Mouse (Mus musculus): ENCODE results near the gene Gm45234. TPM values are rescaled to one million over a fixed set of nuclear protein-coding genes. Genes with fewer than 3 reads are reported as not detected.

Gene Gm45234
- total and polyA plus RNA-seq, 3 experiments, result not detected

- H3K36me3 ChIP-seq (replicated peaks in 1 of 2; ENCODE audit: control insufficient read depth in 1 of 2, insufficient read depth in 1 of 2, low read length in 1 of 2), result peaks cover 9 to 58% of the 10 kb centered on the region in 2 experiments
- H3K9me3 ChIP-seq (replicated peaks; ENCODE audit: low read length), result no peaks in the 10 kb centered on the region
- peaks cover 9% of the 10 kb centered on the region for H3K79me2 ChIP-seq (replicated peaks; ENCODE audit: control insufficient read depth, extremely low read depth, insufficient read depth, poor library complexity, severe bottlenecking)
- H3K27ac ChIP-seq (ENCODE audit: insufficient read depth, low read depth), result no peak overlapping the region
- in situ Hi-C loops (cut with MboI; ENCODE audit: low pct_ligation_motif_present, low pct_unique_long_range_greater_than_20kb, low sequenced_read_pairs), result no loop called here
- H3K4me2 ChIP-seq (ENCODE audit: insufficient read depth, low read depth, poor library complexity, severe bottlenecking), result no peak overlapping the region
- TF ChIP-seq ELF1 (IDR thresholded peaks at IDR 0.05; ENCODE audit: low read depth, low read length), result no peak
- TF ChIP-seq E2F4 (IDR thresholded peaks at IDR 0.05; ENCODE audit: insufficient replicate concordance, low read depth, low read length), result no peak
- TF ChIP-seq RAD21 (IDR thresholded peaks at IDR 0.05; ENCODE audit: low read depth, low read length), result no peak
- TF ChIP-seq TCF12 (IDR thresholded peaks at IDR 0.05; ENCODE audit: low read depth, low read length), result no peak
- no peak for TF ChIP-seq POLR2AphosphoS2 (IDR thresholded peaks at IDR 0.05; ENCODE audit: low read depth, low read length)
- no peak for TF ChIP-seq UBTF (IDR thresholded peaks at IDR 0.05; ENCODE audit: low read depth, low read length)
- TF ChIP-seq POLR2A (IDR thresholded peaks at IDR 0.05; ENCODE audit: low read depth, low read length), result no peak
- no peak for TF ChIP-seq SIN3A (IDR thresholded peaks at IDR 0.05; ENCODE audit: low read length)
- no peak for TF ChIP-seq TBP (conservative IDR thresholded peaks at IDR 0.05; ENCODE audit: low read depth, low read length)
- no peak for TF ChIP-seq ZMIZ1 (IDR thresholded peaks at IDR 0.05; ENCODE audit: low read depth, low read length)
- TF ChIP-seq ZNF384 (IDR thresholded peaks at IDR 0.05; ENCODE audit: low read depth, low read length), result no peak
- TF ChIP-seq KAT2A (IDR thresholded peaks at IDR 0.05; ENCODE audit: insufficient replicate concordance, low read length), result no peak
- TF ChIP-seq MAX (IDR thresholded peaks at IDR 0.05; ENCODE audit: low read length), result no peak
- no peak for TF ChIP-seq ZKSCAN1 (IDR thresholded peaks at IDR 0.05; ENCODE audit: borderline replicate concordance, low read depth, low read length)
- no peak for TF ChIP-seq MXI1 (IDR thresholded peaks at IDR 0.05; ENCODE audit: low read depth, low read length)
- no peak for TF ChIP-seq MAZ (IDR thresholded peaks at IDR 0.05; ENCODE audit: low read depth, low read length)
- peaks cover 2 to 43% of the 10 kb centered on the region in 2 experiments; a peak in 2 of 4 replicates for H3K4me1 ChIP-seq (ENCODE audit: control insufficient read depth in 1 of 2, insufficient read depth in 2 of 2)
- dilution Hi-C loops (cut with MboI; ENCODE audit: extremely low pct_ligation_motif_present, extremely low pct_unique_long_range_greater_than_20kb, low sequenced_read_pairs), result no loop called here
- DNase-seq (ENCODE audit: extremely low read depth), result no peak
- no peak overlapping the region for H3K4me3 ChIP-seq (replicated peaks in 1 of 3; ENCODE audit: low read depth in 2 of 3, low read length in 2 of 3, poor library complexity in 1 of 3)
- no peak overlapping the region for H3K9ac ChIP-seq (ENCODE audit: insufficient read depth, low read depth)
- H3K27me3 ChIP-seq (replicated peaks), result no peaks in the 10 kb centered on the region
These were observed 62.4 kb downstream of the Gm45234 start for GRCm38 (mm10) chr6:124693243-124693981.

DNA sequence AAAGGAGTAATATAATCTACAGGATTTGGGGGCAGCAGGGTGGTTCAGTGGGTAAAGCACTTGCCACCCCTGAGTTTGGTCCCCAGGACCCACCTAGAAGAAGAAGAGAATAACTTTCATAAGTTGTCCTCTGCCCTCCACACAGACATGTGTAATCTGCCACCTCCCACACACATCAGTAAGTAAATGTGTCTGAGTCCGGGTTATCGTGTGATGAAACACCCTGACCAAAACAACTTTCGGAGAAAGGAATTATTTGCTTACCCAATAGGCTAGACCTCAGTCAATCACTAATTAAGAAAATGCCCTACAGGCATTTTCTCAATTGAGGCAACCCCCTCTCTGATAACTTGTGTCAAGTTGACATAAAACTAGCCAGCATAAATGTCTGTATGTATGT, 65.3 kb downstream of the Gm45234 start:
- no peak overlapping the region for H3K9ac ChIP-seq (ENCODE audit: insufficient read depth, low read depth)
- peaks cover 7 to 43% of the 10 kb centered on the region in 2 experiments for H3K4me1 ChIP-seq (ENCODE audit: control insufficient read depth in 1 of 2, insufficient read depth in 2 of 2)
- TF ChIP-seq IRF4 (IDR thresholded peaks at IDR 0.05; ENCODE audit: low read depth, low read length) (no peak), MEF2A (IDR thresholded peaks at IDR 0.05; ENCODE audit: borderline replicate concordance, low read depth, low read length) (no peak), EP300 (IDR thresholded peaks at IDR 0.05; ENCODE audit: low read length) (no peak), RAD21 (IDR thresholded peaks at IDR 0.05; ENCODE audit: low read depth, low read length) (no peak), UBTF (IDR thresholded peaks at IDR 0.05; ENCODE audit: low read depth, low read length) (no peak), CHD1 (IDR thresholded peaks at IDR 0.05; ENCODE audit: low read depth, low read length) (no peak), MYC (IDR thresholded peaks at IDR 0.05; ENCODE audit: low read depth, low read length) (no peak), MAX (IDR thresholded peaks at IDR 0.05; ENCODE audit: low read length) (no peak), ZKSCAN1 (IDR thresholded peaks at IDR 0.05; ENCODE audit: borderline replicate concordance, low read depth, low read length) (no peak)
- H3K27ac ChIP-seq (ENCODE audit: insufficient read depth, low read depth), result no peak overlapping the region
- no peaks in the 10 kb centered on the region for H3K9me3 ChIP-seq (replicated peaks; ENCODE audit: low read length)
- peaks cover 3 to 64% of the 10 kb centered on the region in 2 experiments for H3K36me3 ChIP-seq (replicated peaks in 1 of 2; ENCODE audit: control insufficient read depth in 1 of 2, insufficient read depth in 1 of 2, low read length in 1 of 2)
- in situ Hi-C loops (cut with MboI; ENCODE audit: low pct_ligation_motif_present, low pct_unique_long_range_greater_than_20kb, low sequenced_read_pairs) (no loop called here), dilution Hi-C loops (cut with MboI; ENCODE audit: extremely low pct_ligation_motif_present, extremely low pct_unique_long_range_greater_than_20kb, low sequenced_read_pairs) (no loop called here)
- DNase-seq (ENCODE audit: extremely low read depth), result no peak
- no peaks in the 10 kb centered on the region for H3K27me3 ChIP-seq (replicated peaks)
- peaks cover 12% of the 10 kb centered on the region for H3K79me2 ChIP-seq (replicated peaks; ENCODE audit: control insufficient read depth, extremely low read depth, insufficient read depth, poor library complexity, severe bottlenecking)
- no peak overlapping the region for H3K4me2 ChIP-seq (ENCODE audit: insufficient read depth, low read depth, poor library complexity, severe bottlenecking)
- H3K4me3 ChIP-seq (replicated peaks in 1 of 3; ENCODE audit: low read depth in 2 of 3, low read length in 2 of 3, poor library complexity in 1 of 3), result no peak overlapping the region

Other genes starting within 250 kb of the Gm45234 start
Only the 20 nearest of the 25 such genes appear.
- 0.08 TPM in 1 of 2 replicates, not detected in the other for gene C1s2, start 119.9 kb downstream of the Gm45234 start, total RNA-seq (2012; rRNA removed)
- gene C1s2, start 119.9 kb downstream of the Gm45234 start, total RNA-seq (2014; rRNA removed), result 0.08 and 0.18 TPM in 2 replicates
- 0.10 and 0.19 TPM in 2 replicates for gene C1s2, start 119.9 kb downstream of the Gm45234 start, polyA plus RNA-seq (2012; ENCODE audit: insufficient read length, low read depth)
- gene Lpcat3, start 93.0 kb downstream of the Gm45234 start, total RNA-seq (2012; rRNA removed), result 52.9 and 53.4 TPM in 2 replicates
- 68.0 and 77.0 TPM in 2 replicates for gene Lpcat3, start 93.0 kb downstream of the Gm45234 start, total RNA-seq (2014; rRNA removed)
- gene Lpcat3, start 93.0 kb downstream of the Gm45234 start, polyA plus RNA-seq (2012; ENCODE audit: insufficient read length, low read depth), result 86.9 and 113 TPM in 2 replicates
- 352 and 439 TPM in 2 replicates for gene Emg1, start 43.8 kb downstream of the Gm45234 start, total RNA-seq (2012; rRNA removed)
- 481 and 498 TPM in 2 replicates for gene Emg1, start 43.8 kb downstream of the Gm45234 start, total RNA-seq (2014; rRNA removed)
- 301 and 408 TPM in 2 replicates for gene Emg1, start 43.8 kb downstream of the Gm45234 start, polyA plus RNA-seq (2012; ENCODE audit: insufficient read length, low read depth)
- gene Phb2, start 43.7 kb downstream of the Gm45234 start, total RNA-seq (2012; rRNA removed), result 440 and 578 TPM in 2 replicates
- gene Phb2, start 43.7 kb downstream of the Gm45234 start, total RNA-seq (2014; rRNA removed), result 380 and 405 TPM in 2 replicates
- 623 and 694 TPM in 2 replicates for gene Phb2, start 43.7 kb downstream of the Gm45234 start, polyA plus RNA-seq (2012; ENCODE audit: insufficient read length, low read depth)
- 247 and 283 TPM in 2 replicates for gene Ptpn6, start 17.3 kb downstream of the Gm45234 start, total RNA-seq (2012; rRNA removed)
- gene Ptpn6, start 17.3 kb downstream of the Gm45234 start, total RNA-seq (2014; rRNA removed), result 300 and 327 TPM in 2 replicates
- 585 and 814 TPM in 2 replicates for gene Ptpn6, start 17.3 kb downstream of the Gm45234 start, polyA plus RNA-seq (2012; ENCODE audit: insufficient read length, low read depth)
- 146 and 197 TPM in 2 replicates for gene Grcc10, start 14.6 kb downstream of the Gm45234 start, total RNA-seq (2012; rRNA removed)
- 59.3 and 64.3 TPM in 2 replicates for gene Grcc10, start 14.6 kb downstream of the Gm45234 start, total RNA-seq (2014; rRNA removed)
- 88.4 and 93.7 TPM in 2 replicates for gene Grcc10, start 14.6 kb downstream of the Gm45234 start, polyA plus RNA-seq (2012; ENCODE audit: insufficient read length, low read depth)
- gene Atn1, start 503 bp upstream of the Gm45234 start, total RNA-seq (2012; rRNA removed), result 3.8 and 4.6 TPM in 2 replicates
- gene Atn1, start 503 bp upstream of the Gm45234 start, total RNA-seq (2014; rRNA removed), result 0.50 and 1.7 TPM in 2 replicates
- gene Atn1, start 503 bp upstream of the Gm45234 start, polyA plus RNA-seq (2012; ENCODE audit: insufficient read length, low read depth), result 27.0 and 35.1 TPM in 2 replicates
- 15.9 and 24.6 TPM in 2 replicates for gene Eno2, start 13.7 kb upstream of the Gm45234 start, total RNA-seq (2012; rRNA removed)
- 20.8 and 26.7 TPM in 2 replicates for gene Eno2, start 13.7 kb upstream of the Gm45234 start, total RNA-seq (2014; rRNA removed)
- gene Eno2, start 13.7 kb upstream of the Gm45234 start, polyA plus RNA-seq (2012; ENCODE audit: insufficient read length, low read depth), result 23.1 and 23.6 TPM in 2 replicates
- not detected in 2 replicates for gene Lrrc23, start 23.7 kb upstream of the Gm45234 start, total RNA-seq (2012; rRNA removed)
- not detected in 2 replicates for gene Lrrc23, start 23.7 kb upstream of the Gm45234 start, total RNA-seq (2014; rRNA removed)
- gene Lrrc23, start 23.7 kb upstream of the Gm45234 start, polyA plus RNA-seq (2012; ENCODE audit: insufficient read length, low read depth), result 0.20 TPM in 1 of 2 replicates, not detected in the other
- 2.1 and 2.4 TPM in 2 replicates for gene Spsb2, start 52.6 kb upstream of the Gm45234 start, total RNA-seq (2012; rRNA removed)
- not detected in 2 replicates for gene Spsb2, start 52.6 kb upstream of the Gm45234 start, total RNA-seq (2014; rRNA removed)
- 3.3 and 3.4 TPM in 2 replicates for gene Spsb2, start 52.6 kb upstream of the Gm45234 start, polyA plus RNA-seq (2012; ENCODE audit: insufficient read length, low read depth)
- gene Tpi1, start 58.3 kb upstream of the Gm45234 start, total RNA-seq (2012; rRNA removed), result 733 and 1,303 TPM in 2 replicates
- 1,570 and 1,645 TPM in 2 replicates for gene Tpi1, start 58.3 kb upstream of the Gm45234 start, total RNA-seq (2014; rRNA removed)
- gene Tpi1, start 58.3 kb upstream of the Gm45234 start, polyA plus RNA-seq (2012; ENCODE audit: insufficient read length, low read depth), result 758 and 807 TPM in 2 replicates
- gene Usp5, start 73.5 kb upstream of the Gm45234 start, total RNA-seq (2012; rRNA removed), result 107 and 126 TPM in 2 replicates
- 75.7 and 79.8 TPM in 2 replicates for gene Usp5, start 73.5 kb upstream of the Gm45234 start, total RNA-seq (2014; rRNA removed)
- gene Usp5, start 73.5 kb upstream of the Gm45234 start, polyA plus RNA-seq (2012; ENCODE audit: insufficient read length, low read depth), result 96.5 and 103 TPM in 2 replicates
- gene Cdca3, start 73.5 kb upstream of the Gm45234 start, total RNA-seq (2012; rRNA removed), result 116 and 117 TPM in 2 replicates
- gene Cdca3, start 73.5 kb upstream of the Gm45234 start, total RNA-seq (2014; rRNA removed), result 188 and 229 TPM in 2 replicates
- 171 and 224 TPM in 2 replicates for gene Cdca3, start 73.5 kb upstream of the Gm45234 start, polyA plus RNA-seq (2012; ENCODE audit: insufficient read length, low read depth)
- gene Gnb3, start 84.3 kb upstream of the Gm45234 start, total RNA-seq (2012; rRNA removed), result 0.64 and 0.84 TPM in 2 replicates
- 1.6 and 2.2 TPM in 2 replicates for gene Gnb3, start 84.3 kb upstream of the Gm45234 start, total RNA-seq (2014; rRNA removed)
- gene Gnb3, start 84.3 kb upstream of the Gm45234 start, polyA plus RNA-seq (2012; ENCODE audit: insufficient read length, low read depth), result 4.1 and 4.7 TPM in 2 replicates
- 0.13 and 0.34 TPM in 2 replicates for gene P3h3, start 101.7 kb upstream of the Gm45234 start, total RNA-seq (2012; rRNA removed)
- gene P3h3, start 101.7 kb upstream of the Gm45234 start, total RNA-seq (2014; rRNA removed), result 0.19 TPM in 1 of 2 replicates, not detected in the other
- 0.31 and 0.44 TPM in 2 replicates for gene P3h3, start 101.7 kb upstream of the Gm45234 start, polyA plus RNA-seq (2012; ENCODE audit: insufficient read length, low read depth)
- 1.6 and 2.0 TPM in 2 replicates for gene Gpr162, start 108.0 kb upstream of the Gm45234 start, total RNA-seq (2012; rRNA removed)
- gene Gpr162, start 108.0 kb upstream of the Gm45234 start, total RNA-seq (2014; rRNA removed), result 0.48 and 0.97 TPM in 2 replicates
- 1.7 and 1.9 TPM in 2 replicates for gene Gpr162, start 108.0 kb upstream of the Gm45234 start, polyA plus RNA-seq (2012; ENCODE audit: insufficient read length, low read depth)
- 0.29 and 0.34 TPM in 2 replicates for gene Cd4, start 132.2 kb upstream of the Gm45234 start, total RNA-seq (2012; rRNA removed)
- gene Cd4, start 132.2 kb upstream of the Gm45234 start, total RNA-seq (2014; rRNA removed), result 0.26 and 0.27 TPM in 2 replicates
- 1.1 and 1.6 TPM in 2 replicates for gene Cd4, start 132.2 kb upstream of the Gm45234 start, polyA plus RNA-seq (2012; ENCODE audit: insufficient read length, low read depth)
- 1.2 and 1.9 TPM in 2 replicates for gene Lag3, start 155.7 kb upstream of the Gm45234 start, total RNA-seq (2012; rRNA removed)
- gene Lag3, start 155.7 kb upstream of the Gm45234 start, total RNA-seq (2014; rRNA removed), result 0.32 and 0.52 TPM in 2 replicates
- gene Lag3, start 155.7 kb upstream of the Gm45234 start, polyA plus RNA-seq (2012; ENCODE audit: insufficient read length, low read depth), result 1.5 and 2.0 TPM in 2 replicates
- gene Ptms, start 164.1 kb upstream of the Gm45234 start, total RNA-seq (2012; rRNA removed), result 11.0 and 12.8 TPM in 2 replicates
- gene Ptms, start 164.1 kb upstream of the Gm45234 start, total RNA-seq (2014; rRNA removed), result 7.0 and 8.1 TPM in 2 replicates
- 96.6 and 99.6 TPM in 2 replicates for gene Ptms, start 164.1 kb upstream of the Gm45234 start, polyA plus RNA-seq (2012; ENCODE audit: insufficient read length, low read depth)
- gene Mlf2, start 175.4 kb upstream of the Gm45234 start, total RNA-seq (2012; rRNA removed), result 116 and 129 TPM in 2 replicates
- gene Mlf2, start 175.4 kb upstream of the Gm45234 start, total RNA-seq (2014; rRNA removed), result 109 and 124 TPM in 2 replicates
- 203 and 210 TPM in 2 replicates for gene Mlf2, start 175.4 kb upstream of the Gm45234 start, polyA plus RNA-seq (2012; ENCODE audit: insufficient read length, low read depth)

Data from CH12.LX (cell line).